Mouse (Mus musculus) ES-E14 (cell line): Measurements from ENCODE around the gene Robo1. TPM values are rescaled to one million over a fixed set of nuclear protein-coding genes. Genes with fewer than 3 reads are reported as not detected.

Experiments
- DNase-seq: peaks from one replicate; pipeline ENCODE4 v3.0.0-alpha.2; 2013; ENCODE audit warnings: low read depth, low spot score
- H3K27ac ChIP-seq: 2 replicates; pipeline ENCODE4 v1.5.1; 2012; ENCODE audit warnings: low read depth, mild to moderate bottlenecking, low read length, moderate library complexity, mixed read lengths; ENCODE audit not compliant: poor library complexity, insufficient read depth, severe bottlenecking
- H3K36me3 ChIP-seq: 2 replicates; pipeline ENCODE4 v1.6.1; 2012; ENCODE audit warnings: mild to moderate bottlenecking, low read length, moderate library complexity, mixed read lengths; ENCODE audit not compliant: control insufficient read depth, poor library complexity, insufficient read depth, severe bottlenecking
- H3K4me1 ChIP-seq, 2 experiments: fragments of 150-350 bp in 1 of 2; sonication (generic) in 1 of 2; 2 replicates each; pipeline ENCODE4 v1.6.1; 2012; ENCODE audit warnings: low read length in 2 of 2, mild to moderate bottlenecking in 1 of 2, mixed read lengths in 1 of 2; ENCODE audit not compliant: control insufficient read depth in 2 of 2, insufficient read depth in 2 of 2, poor library complexity in 1 of 2
- H3K4me3 ChIP-seq, 2 experiments: fragments of 150-350 bp in 1 of 2; sonication (generic) in 1 of 2; 2 replicates each; pipeline ENCODE4 v1.5.1; 2012; ENCODE audit warnings: low read length in 2 of 2, low read depth in 1 of 2, mild to moderate bottlenecking in 1 of 2, mixed read lengths in 1 of 2; ENCODE audit not compliant: insufficient read depth in 1 of 2, poor library complexity in 1 of 2, severe bottlenecking in 1 of 2
- H3K9ac ChIP-seq: 2 replicates; pipeline ENCODE4 v1.6.1; 2012; ENCODE audit warnings: low read depth, mild to moderate bottlenecking, low read length, mixed read lengths; ENCODE audit not compliant: poor library complexity, insufficient read depth, severe bottlenecking
- H3K9me3 ChIP-seq: fragments of 150-350 bp; sonication (generic); 2 replicates; pipeline ENCODE4 v1.6.1; 2012; ENCODE audit warnings: low read depth, mild to moderate bottlenecking, low read length; ENCODE audit not compliant: control insufficient read depth, insufficient read depth
- CHD2 ChIP-seq: IDR thresholded peaks from 2 replicates; pipeline ENCODE4 v1.6.1; 2014; ENCODE audit warnings: mild to moderate bottlenecking, low read depth, low read length, inconsistent platforms
- HCFC1 ChIP-seq: IDR thresholded peaks from 2 replicates; pipeline ENCODE4 v1.6.1; 2012; ENCODE audit warnings: low read length, inconsistent platforms, borderline replicate concordance; ENCODE audit not compliant: insufficient read depth
- MAFK ChIP-seq: IDR thresholded peaks from 2 replicates; pipeline ENCODE4 v1.6.1; 2014; ENCODE audit warnings: mild to moderate bottlenecking, low read depth, low read length, inconsistent platforms; ENCODE audit not compliant: insufficient read depth
- ZC3H11A ChIP-seq: IDR thresholded peaks from 2 replicates; pipeline ENCODE4 v1.6.1; 2012; ENCODE audit warnings: low read depth, mild to moderate bottlenecking, inconsistent platforms, low read length, borderline replicate concordance
- ZNF384 ChIP-seq: IDR thresholded peaks from 2 replicates; pipeline ENCODE4 v1.6.1; 2012; ENCODE audit warnings: low read depth, low read length, inconsistent platforms
- in situ Hi-C, 2 experiments: fragments of 600-800 bp; cut with MboI; formaldehyde crosslinking; loops; one replicate each; pipeline ENCODE4 v1.15.1; 2025; ENCODE audit warnings: low sequenced_read_pairs in 2 of 2, inconsistent platforms in 1 of 2; ENCODE audit not compliant: unreplicated experiment in 2 of 2
- total RNA-seq: library from RNA; depleted of rRNA; stranded (reverse); fragments of 300-350 nt; gene quantifications from 2 replicates; pipeline ENCODE4 v1.2.3, GENCODE M21; 2012

Gene Robo1
- total RNA-seq, 1 experiment, result 20.5 TPM

- no peak overlapping the region for H3K9ac ChIP-seq
- H3K4me1 ChIP-seq, result no peaks in the 10 kb centered on the region
- no peak for DNase-seq
- in situ Hi-C loops, result no loop called here
- H3K36me3 ChIP-seq, result no peaks in the 10 kb centered on the region
- no peaks in the 10 kb centered on the region for H3K9me3 ChIP-seq
- no peak overlapping the region for H3K4me3 ChIP-seq
- TF ChIP-seq CHD2 (no peak), ZNF384 (no peak), ZC3H11A (no peak), MAFK (no peak), HCFC1 (no peak)
- H3K27ac ChIP-seq, result no peak overlapping the region
These were observed 486.7 kb downstream of the Robo1 start for GRCm38 (mm10) chr16:72794692-72795378.

DNA sequence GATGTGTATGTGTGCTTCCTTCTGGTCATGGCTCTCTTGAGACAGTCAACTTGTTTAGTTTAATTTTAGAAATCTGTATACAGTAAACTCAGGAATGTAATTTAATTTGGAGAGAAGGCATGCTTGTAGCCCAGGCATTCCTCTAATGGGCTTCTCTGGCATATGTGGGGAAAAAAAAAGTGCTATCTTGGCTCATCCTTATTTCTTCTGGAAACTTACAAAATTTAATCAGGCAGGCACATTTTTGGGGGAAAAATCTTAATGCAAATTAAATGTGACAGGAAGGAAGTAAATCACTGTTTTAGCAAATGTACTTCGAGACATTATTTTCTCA lies 487.2 kb downstream of the Robo1 start:
- no peaks in the 10 kb centered on the region for H3K36me3 ChIP-seq
- no peaks in the 10 kb centered on the region for H3K4me1 ChIP-seq
- no peak overlapping the region for H3K9ac ChIP-seq
- H3K4me3 ChIP-seq, result no peak overlapping the region
- H3K27ac ChIP-seq, result no peak overlapping the region
- no peak for DNase-seq
- TF ChIP-seq ZNF384, result no peak
- TF ChIP-seq HCFC1, result no peak
- TF ChIP-seq ZC3H11A, result no peak
- no peak for TF ChIP-seq CHD2
- no peak for TF ChIP-seq MAFK
- in situ Hi-C loops, result no loop called here
- H3K9me3 ChIP-seq, result no peaks in the 10 kb centered on the region

- DNase-seq, result no peak
- in situ Hi-C loops, result no loop called here
- Histone ChIP-seq H3K4me1 (no peaks in the 10 kb centered on the region), H3K27ac (no peak overlapping the region), H3K36me3 (no peaks in the 10 kb centered on the region), H3K9ac (no peak overlapping the region), H3K4me3 (no peak overlapping the region), H3K9me3 (no peaks in the 10 kb centered on the region)
- TF ChIP-seq ZC3H11A (no peak), CHD2 (no peak), HCFC1 (no peak), MAFK (no peak), ZNF384 (no peak)
These were observed 490.4 kb downstream of the Robo1 start for GRCm38 (mm10) chr16:72798405-72798949.

- Histone ChIP-seq H3K9ac (no peak overlapping the region), H3K4me1 (no peaks in the 10 kb centered on the region), H3K4me3 (no peak overlapping the region), H3K27ac (no peak overlapping the region), H3K9me3 (no peaks in the 10 kb centered on the region), H3K36me3 (no peaks in the 10 kb centered on the region)
- no peak for DNase-seq
- in situ Hi-C loops, result no loop called here
- TF ChIP-seq MAFK (no peak), HCFC1 (no peak), ZNF384 (no peak), ZC3H11A (no peak), CHD2 (no peak)
These were observed 492.1 kb downstream of the Robo1 start for GRCm38 (mm10) chr16:72800121-72800749.
